Mouse (Mus musculus) layer of hippocampus, postnatal 36 days (tissue): ENCODE measurements around the gene Actl11. TPM values are rescaled to one million over a fixed set of nuclear protein-coding genes. Genes with fewer than 3 reads are reported as not detected.

Source experiments
- DNase-seq, 2 experiments: peaks; one replicate each; pipeline ENCODE4 v3.0.0; 2022
- total RNA-seq, 2 experiments: library from RNA; stranded (reverse); gene quantifications; 2 replicates each; pipeline ENCODE4 v1.2.3; 2021

The Actl11 gene
- total RNA-seq, result not detected

GRCm38 (mm10) chr9:107928169-107928568 lies at the start of gene Actl11:
Gene Actl11, plus strand, starts transcription at chr9:107928469.
- DNase-seq, result no peak

- no peak for DNase-seq
Observed at GRCm38 (mm10) chr9:107880411-107880810, 47.9 kb upstream of the Actl11 start.

GRCm38 (mm10) chr9:107887804-107888266 lies 40.4 kb upstream of the Actl11 start, which contains the start of gene Mon1a:
Gene Mon1a, plus strand, starts transcription at chr9:107888151.
- DNase-seq, result peak; percentile 86 to 88

DNA sequence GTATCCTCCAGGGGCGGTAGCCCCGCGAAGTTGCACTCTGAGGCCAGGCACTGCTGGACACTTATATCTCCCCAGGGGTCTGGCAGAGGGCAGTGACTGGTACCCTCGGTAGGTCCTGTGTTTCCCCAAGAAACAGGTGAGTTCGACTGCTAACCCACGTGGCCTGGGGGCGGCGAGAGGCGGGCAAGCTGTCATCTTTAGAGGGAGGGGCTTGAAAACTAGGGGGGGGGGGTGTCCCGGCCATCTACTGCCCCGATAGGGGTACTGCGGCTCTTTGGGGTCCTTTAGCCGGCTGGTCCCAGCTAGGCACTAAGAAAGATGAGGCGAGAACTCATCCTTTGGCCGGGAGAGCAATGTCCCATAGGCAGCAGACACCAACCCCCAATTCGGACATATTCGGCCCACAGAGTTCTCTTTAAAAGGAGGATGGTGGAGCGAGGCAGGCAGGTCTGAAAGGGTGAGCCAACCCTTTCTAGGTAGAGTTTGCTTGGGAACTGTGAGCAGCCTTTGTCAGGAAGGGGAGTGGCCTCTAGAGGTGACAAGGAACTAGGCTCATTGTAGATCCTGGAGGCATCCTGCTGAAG lies 39.9 kb upstream of the Actl11 start:
- DNase-seq, result no peak

- DNase-seq, result no peak
Observed at GRCm38 (mm10) chr9:107890260-107890659, 38.0 kb upstream of the Actl11 start.

- DNase-seq, result no peak
Observed at GRCm38 (mm10) chr9:107891023-107891422, 37.2 kb upstream of the Actl11 start.

- DNase-seq, result no peak
Observed at GRCm38 (mm10) chr9:107898563-107898962, 29.7 kb upstream of the Actl11 start.

GRCm38 (mm10) chr9:107899855-107900254 lies 28.4 kb upstream of the Actl11 start:
- DNase-seq, result no peak

DNA sequence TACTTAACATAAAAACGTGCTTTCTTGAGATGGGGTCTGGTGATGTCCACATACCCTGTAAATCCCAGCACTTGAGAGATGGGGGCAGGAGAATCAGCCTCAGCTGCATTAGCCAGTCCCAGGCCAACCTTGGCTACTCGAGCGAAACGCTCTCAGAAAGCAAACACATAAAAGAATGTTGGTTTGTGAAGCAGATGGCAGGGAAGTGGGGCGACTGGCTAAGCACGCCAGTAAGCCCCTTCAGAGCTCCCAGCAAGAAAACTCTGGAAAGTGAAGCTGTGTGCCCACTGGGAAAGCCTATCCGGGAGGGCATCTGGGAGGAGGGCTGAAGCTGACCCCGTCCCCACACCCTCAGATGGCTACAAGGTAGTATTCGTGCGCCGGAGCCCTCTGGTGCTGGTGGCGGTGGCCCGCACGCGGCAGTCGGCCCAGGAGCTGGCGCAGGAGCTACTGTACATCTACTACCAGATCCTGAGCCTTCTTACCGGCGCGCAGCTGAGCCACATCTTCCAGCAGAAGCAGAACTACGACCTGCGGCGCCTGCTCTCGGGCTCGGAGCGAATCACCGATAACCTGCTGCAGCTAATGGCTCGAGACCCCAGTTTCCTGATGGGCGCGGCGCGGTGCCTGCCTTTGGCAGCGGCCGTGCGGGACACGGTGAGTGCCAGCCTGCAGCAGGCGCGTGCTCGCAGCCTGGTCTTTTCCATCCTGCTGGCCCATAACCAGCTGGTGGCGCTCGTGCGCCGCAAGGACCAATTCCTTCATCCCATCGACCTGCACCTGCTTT lies 27.2 kb upstream of the Actl11 start:
- peak; percentile 82 to 83 for DNase-seq

GRCm38 (mm10) chr9:107901627-107901914 lies 26.7 kb upstream of the Actl11 start:
- no peak for DNase-seq

- peak; percentile 85 to 87 for DNase-seq
Observed at GRCm38 (mm10) chr9:107904726-107905125, 23.5 kb upstream of the Actl11 start.

- DNase-seq, result no peak
Observed at GRCm38 (mm10) chr9:107906252-107906966, 21.9 kb upstream of the Actl11 start, which contains the start of gene Mst1r. Gene Mst1r, plus strand, starts transcription at chr9:107906873.

DNA sequence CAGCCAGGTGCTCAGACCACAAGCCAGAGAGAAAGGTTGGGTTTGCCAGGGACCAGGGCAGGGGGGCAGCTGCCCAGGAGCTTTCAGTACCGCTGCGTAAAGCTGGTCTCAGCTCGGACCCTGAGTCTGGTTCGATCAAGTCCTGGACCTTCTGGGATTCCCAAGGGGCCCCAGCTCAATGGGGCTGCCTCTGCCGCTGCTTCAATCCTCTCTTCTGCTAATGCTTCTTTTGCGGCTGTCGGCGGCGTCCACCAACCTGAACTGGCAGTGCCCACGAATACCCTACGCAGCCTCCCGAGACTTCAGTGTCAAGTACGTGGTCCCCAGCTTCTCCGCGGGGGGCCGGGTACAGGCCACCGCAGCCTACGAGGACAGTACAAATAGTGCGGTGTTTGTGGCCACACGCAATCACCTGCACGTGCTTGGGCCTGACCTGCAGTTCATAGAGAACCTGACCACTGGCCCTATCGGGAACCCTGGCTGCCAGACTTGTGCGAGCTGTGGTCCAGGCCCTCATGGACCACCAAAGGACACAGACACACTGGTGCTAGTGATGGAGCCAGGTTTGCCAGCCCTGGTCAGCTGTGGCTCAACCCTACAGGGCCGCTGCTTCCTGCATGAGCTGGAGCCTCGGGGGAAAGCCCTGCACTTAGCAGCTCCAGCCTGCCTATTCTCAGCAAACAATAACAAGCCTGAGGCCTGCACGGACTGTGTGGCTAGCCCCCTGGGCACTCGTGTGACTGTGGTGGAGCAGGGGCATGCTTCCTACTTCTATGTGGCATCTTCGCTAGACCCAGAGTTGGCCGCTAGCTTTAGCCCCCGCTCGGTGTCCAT lies 21.1 kb upstream of the Actl11 start:
- no peak for DNase-seq

DNA sequence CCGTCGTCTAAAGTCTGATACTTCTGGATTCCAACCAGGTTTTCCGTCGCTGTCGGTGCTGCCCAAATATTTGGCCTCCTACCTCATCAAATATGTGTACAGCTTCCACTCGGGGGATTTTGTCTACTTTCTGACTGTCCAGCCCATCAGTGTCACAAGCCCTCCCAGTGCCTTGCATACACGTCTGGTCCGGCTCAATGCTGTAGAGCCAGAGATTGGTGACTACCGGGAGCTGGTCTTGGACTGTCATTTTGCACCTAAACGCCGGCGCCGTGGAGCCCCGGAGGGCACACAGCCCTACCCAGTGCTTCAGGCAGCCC lies 20.5 kb upstream of the Actl11 start:
- DNase-seq, result no peak

GRCm38 (mm10) chr9:107908410-107909158 lies 19.7 kb upstream of the Actl11 start:
- no peak for DNase-seq

DNA sequence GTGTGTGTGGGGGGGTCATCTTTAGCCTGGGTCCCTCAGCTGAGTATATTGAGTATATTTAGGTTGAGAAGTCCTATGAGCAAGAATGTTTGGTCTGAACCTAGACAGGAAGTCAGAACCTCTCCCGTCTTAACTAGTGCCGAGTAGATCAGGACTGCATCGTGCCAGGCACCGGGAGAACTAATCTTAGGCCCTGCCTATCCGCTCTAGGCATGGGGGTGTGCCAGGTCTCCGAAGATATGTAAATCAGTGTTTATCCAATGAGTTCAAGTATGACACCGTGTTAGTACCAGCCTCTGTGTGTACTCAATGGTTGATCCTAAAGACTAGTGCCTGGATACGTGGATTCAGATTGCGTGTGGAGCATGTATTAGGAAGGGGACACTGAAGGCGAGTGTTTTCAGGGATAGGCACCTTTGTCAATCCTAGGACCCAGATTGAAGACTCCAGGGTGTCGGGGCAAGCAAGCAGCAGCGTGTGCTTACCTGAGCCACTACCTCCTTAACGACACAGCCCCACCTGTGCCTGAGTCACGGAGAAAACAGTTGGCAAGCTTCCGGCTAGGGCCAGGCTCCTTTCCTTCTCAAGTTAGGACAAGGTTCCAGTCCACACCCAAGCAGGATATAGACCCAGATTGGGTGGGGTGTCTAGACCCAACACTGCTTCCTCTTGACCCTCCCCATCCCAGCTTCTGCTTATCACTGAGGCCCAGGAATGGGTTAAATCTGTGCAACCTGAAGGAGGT lies 18.1 kb upstream of the Actl11 start:
- DNase-seq, result no peak

DNA sequence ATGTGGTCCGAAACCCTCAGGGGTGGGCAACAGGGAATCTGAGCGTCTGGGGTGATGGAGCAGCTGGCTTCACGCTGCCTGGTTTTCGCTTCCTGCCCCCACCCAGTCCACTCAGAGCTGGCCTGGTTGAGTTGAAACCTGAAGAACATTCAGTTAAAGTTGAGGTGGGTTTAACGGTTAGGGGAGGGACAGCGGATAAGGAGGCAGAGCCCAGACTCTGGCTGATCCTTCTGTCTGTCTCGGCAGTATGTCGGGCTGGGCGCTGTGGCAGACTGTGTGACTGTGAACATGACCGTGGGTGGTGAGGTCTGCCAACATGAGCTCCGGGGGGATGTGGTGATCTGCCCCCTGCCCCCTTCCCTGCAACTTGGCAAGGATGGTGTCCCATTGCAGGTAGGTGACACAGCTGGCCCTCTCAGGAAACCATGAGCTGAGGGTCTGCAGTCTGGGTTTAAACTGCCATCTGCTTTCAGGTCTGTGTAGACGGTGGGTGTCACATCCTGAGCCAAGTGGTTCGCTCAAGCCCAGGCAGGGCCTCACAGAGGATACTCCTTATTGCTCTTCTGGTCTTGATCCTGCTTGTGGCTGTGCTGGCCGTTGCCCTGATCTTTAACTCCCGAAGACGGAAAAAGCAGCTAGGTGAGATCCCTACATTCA lies 13.4 kb upstream of the Actl11 start:
- DNase-seq, result no peak

GRCm38 (mm10) chr9:107917895-107918608 lies 10.2 kb upstream of the Actl11 start:
- no peak for DNase-seq

DNA sequence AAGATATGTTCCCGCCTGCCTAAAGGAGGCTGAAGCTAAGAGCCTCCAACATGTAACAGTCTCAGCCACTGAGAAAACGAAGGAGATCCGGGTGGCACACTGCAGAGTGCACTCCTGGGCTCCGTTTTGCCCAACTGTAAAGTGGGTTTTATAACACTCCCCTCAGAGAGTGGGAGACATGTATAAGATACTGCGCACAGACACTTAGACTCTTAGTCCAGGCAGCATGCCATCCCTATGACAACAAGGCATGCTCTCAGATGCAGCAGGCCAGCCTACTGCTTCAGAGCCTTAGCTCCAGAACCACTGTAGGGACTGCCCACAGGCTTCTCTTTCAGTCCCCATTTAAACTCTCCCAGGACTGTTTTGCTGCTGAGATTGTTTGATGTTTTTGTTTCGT lies 9.4 kb upstream of the Actl11 start:
- DNase-seq, result no peak

DNA sequence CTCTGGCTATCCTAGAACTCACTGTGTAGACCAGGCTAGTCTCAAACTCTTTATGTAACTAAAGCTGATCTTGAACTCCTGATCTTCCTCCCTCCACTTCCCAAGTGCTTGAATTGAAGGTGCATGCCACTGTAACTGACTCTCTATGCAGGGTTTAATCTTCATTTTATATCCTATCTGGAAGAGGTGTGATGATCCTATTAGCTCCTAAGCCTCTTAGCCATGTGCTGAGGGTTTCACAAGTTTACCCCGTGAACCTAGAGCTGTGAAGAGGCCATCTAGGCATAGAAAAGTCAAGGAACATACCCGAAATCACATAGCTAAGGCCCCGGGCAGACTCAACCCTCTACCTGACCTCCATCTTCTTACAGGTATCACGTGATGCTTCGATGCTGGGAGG lies 8.8 kb upstream of the Actl11 start:
- no peak for DNase-seq
